Mouse (Mus musculus): Measurements from ENCODE around the gene Nckap1. TPM values are rescaled to one million over a fixed set of nuclear protein-coding genes. Genes with fewer than 3 reads are reported as not detected.

The Nckap1 gene
- polyA plus RNA-seq, 1 experiment: 36.4 TPM

GRCm38 (mm10) chr2:80465991-80466821 is 115.0 kb downstream of the Nckap1 start:
- no peaks in the 10 kb centered on the region; the same call in 1 of the 2 replicates for H3K4me1 ChIP-seq (ENCODE audit: control insufficient read depth, insufficient read depth, low read length)
- 41% methylated on average over 16 of the region's 16 CpGs for WGBS
- TF ChIP-seq CTCF (IDR thresholded peaks at IDR 0.05; ENCODE audit: insufficient read depth, low read length) (no peak), POLR2A (IDR thresholded peaks at IDR 0.05; ENCODE audit: borderline replicate concordance, extremely low read depth, low read depth, low read length) (no peak)

GRCm38 (mm10) chr2:80461827-80462226 is 119.4 kb downstream of the Nckap1 start:
- TF ChIP-seq POLR2A (IDR thresholded peaks at IDR 0.05; ENCODE audit: borderline replicate concordance, extremely low read depth, low read depth, low read length) (no peak), CTCF (IDR thresholded peaks at IDR 0.05; ENCODE audit: insufficient read depth, low read length) (no peak)
- WGBS: 77% methylated on average over 8 of the region's 8 CpGs
- Histone ChIP-seq H3K4me1 (ENCODE audit: control insufficient read depth, insufficient read depth, low read length) (no peaks in the 10 kb centered on the region; the same call in 1 of the 2 replicates), H3K4me3 (replicated peaks; ENCODE audit: extremely low read depth, low read depth, low read length) (no peak overlapping the region)
- no peak for DNase-seq

More at GRCm38 (mm10) chr2:80465991-80466821, 115.0 kb downstream of the Nckap1 start:
- no peak for DNase-seq
- H3K4me3 ChIP-seq (replicated peaks; ENCODE audit: extremely low read depth, low read depth, low read length): no peak overlapping the region

Other genes starting within 250 kb of the Nckap1 start
- gene Frzb, start 133.8 kb downstream of the Nckap1 start, polyA plus RNA-seq (2012; rRNA removed): 0.19 and 0.51 TPM in 2 replicates
- gene Dusp19, start 35.7 kb upstream of the Nckap1 start, polyA plus RNA-seq (2012; rRNA removed): 3.6 and 5.3 TPM in 2 replicates
- gene Nup35, start 35.9 kb upstream of the Nckap1 start, polyA plus RNA-seq (2012; rRNA removed): 14.1 and 19.5 TPM in 2 replicates